Mouse (Mus musculus) lung, postnatal 25 days (tissue): ENCODE measurements at regions not wholly inside any gene's neighbourhood (a gene's known extent, or its start where the extent isn't known, plus 50 kb on each side); places are given as distances from the start of the nearest gene placed in this dataset.

Experiments
- DNase-seq: peaks from one replicate; pipeline ENCODE4 v3.0.0; 2022; ENCODE audit warnings: low spot score

DNA sequence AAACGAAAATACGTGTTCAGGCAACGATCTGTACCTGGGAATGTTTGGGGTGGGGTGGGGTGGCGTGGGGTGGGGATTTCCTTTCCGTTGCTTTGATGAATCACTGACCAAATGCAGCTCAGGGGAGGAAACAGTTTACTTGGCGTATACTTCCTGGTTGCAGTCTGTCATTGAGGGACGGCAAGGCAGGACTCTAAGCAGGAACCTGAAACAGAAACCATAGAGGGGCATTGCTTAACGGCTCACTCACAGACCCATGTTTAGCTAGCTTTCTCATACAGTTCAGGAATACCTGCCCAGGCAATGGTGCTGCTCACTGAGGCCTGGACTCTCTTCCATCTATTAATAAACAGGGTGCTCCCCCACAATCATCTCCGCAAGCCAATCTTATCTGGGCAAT is 55.1 kb upstream of the Smox start:
- no peak for DNase-seq

DNA sequence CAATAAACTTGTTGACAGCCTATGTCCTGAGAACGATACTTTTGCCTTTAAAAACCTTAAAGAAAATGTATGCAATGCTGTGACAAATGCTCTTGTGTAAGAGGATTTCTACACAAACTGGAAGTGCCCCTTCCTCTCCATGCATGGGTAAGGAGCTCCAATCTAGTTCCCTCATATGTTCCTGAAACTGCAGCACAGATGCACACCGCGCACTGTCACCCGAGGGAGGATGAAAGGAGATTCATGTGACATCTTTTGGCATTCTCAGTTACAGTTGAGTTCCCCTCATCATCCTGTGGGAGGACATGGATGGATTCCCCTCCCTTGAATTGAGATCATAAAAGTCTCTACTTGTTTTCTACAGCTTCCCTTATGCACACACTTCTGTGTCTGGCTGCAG is 60.8 kb upstream of the Smox start:
- no peak for DNase-seq

DNA sequence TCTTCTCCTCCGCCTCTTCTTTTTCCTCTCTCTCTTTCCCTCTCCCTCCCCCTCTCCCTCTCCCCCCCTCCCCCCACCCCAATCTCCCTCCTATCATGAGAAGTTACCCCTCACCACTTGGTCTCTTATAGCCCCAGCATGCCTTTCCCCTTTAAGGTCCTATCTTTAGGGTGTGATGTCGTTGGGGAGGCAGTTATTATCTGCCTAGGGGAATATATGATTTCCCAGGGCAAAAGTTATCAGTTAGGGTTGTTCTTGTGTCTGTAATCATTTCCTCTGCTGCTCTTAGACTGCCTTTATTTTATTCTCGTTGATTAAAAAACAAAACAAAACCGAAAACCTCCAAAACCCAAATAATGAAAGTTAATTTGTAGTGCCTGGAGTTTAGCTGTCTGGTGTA is 63.2 kb upstream of the Smox start:
- no peak for DNase-seq

DNA sequence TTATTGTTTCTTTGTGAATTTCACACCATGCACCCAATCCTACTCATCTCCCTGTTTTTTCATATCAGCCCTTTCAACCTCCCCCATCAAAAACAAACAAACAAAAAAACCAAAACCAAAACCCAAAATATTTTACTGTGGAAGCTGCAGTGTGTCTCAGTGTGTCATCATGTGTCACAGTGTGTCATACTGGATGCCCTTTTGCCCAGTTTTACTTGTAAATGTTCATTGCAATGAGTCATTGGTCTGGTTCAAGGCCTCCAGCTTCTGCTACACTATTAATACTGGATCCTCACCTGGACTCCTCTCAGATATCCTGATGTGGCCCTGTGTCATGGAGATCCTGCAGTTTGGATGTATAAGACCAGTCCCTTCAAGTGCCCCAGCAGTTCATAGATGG is 64.4 kb upstream of the Smox start:
- no peak for DNase-seq

DNA sequence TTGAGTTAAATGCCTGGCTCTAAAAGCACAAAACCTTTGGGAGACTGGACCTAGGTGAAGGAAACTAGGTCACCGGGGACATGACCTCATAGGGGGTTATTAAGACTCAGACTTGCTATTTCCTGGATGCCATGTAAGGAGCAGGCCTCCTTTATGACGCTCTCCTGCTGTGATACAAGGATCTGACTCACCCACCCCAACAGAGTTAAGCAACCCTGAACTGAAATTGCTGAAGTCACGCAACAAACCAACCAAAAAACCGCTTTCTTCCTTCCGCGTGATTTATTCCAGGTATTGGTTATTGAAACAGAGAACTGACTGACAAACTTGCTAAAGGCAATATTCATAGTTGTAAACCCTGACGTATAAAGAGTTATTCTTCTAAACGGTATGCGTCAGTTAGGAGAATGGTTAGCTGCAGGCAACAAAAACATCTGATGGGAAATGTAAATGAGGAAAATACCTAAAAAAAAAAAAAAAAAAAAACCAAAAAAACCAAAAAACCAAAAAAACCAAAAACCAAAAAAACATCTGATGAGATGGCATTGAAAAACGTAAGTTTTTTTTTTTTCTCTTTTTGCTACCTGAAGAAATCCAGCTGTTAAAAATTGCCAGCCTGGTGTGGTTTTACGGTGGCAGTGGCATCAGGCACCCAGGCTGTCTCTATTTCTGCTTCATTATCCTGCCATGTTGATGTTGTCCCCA is 67.5 kb upstream of the Smox start:
- DNase-seq: no peak

DNA sequence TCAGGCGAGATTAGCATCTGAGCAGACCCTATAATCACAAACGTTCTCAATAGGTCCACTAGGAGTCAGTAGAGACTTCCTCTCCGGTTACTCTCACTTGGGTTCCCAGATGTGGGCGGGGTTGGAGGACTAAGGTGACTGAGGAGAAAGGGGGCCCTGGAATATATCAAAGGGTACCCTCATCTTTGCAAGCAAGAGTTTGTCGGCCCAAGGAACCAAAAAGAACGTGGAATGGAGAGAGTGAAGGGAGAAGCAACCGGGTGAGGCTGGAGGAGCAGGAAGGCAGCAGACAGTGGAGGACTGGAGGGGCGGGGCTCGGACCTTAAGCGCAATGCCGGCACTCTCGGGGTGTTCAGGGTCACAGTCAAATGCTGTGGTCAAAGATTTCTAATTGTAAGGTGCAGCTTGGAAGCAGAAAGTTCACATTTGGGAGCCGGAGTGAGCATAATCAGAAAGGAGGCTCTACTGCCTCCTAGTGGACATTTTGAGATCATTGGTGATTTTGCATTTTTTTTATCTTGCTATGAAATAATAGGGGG is 68.3 kb upstream of the Smox start:
- peak; percentile 76 for DNase-seq

DNA sequence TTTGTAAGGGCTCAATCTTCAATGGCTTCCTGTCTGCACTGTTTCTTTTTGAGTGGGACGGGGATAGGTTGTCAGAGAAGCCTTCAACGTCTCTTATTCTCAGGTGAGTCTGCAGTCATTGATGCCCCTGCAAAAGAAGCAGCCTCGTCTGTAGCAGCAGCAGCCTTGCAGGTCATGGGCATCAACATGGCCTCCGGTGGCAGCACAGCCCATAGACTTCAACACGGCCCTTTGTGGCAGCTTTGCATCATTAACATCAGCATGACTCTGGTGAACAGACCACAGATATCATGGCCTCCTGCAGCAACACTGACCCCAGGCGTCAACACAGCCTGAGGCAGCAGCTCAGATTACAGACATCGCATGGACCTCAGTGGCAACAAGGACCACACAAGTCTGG is 65.4 kb upstream of the Rnf24 start:
- DNase-seq: no peak

DNA sequence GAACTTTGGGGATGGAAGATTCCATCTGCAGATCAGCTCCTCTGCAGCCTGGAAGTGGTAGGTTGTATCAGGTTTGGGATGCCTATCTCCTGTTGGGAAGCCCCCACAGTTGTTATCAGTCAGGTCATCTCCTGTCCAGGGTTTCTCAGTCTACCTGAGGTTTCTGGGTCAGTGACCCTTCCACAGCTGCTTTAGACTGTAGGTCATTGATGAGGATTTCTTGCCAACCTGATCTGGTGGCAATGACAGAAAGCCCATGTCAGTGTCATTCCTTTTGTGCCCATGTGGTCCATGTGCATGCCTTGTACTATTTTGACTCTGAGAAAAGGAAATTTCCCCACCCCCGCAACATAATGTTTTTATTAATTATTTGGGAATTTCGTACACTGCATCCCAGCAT is 64.8 kb upstream of the Rnf24 start:
- no peak for DNase-seq

DNA sequence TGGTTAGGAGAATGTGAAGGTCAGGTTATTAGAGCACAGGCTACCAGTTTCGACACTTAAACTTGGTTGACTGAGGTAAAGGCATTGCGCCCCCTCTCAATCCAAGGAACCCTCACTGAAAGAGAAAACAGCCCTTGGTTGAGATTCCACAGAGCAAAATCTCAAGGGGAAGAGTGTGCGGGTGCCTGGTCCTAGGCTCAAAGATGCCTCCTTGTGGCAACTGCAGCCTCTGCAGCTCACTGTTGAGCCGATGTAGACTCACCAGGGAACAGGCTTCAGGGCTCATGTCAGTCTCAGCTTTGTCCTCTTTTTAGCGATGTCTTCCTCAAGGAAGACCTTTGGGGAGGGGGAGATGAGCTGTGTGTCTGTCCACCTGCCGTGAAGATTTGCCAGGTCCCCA is 63.8 kb upstream of the Rnf24 start:
- DNase-seq: peak; percentile 42

DNA sequence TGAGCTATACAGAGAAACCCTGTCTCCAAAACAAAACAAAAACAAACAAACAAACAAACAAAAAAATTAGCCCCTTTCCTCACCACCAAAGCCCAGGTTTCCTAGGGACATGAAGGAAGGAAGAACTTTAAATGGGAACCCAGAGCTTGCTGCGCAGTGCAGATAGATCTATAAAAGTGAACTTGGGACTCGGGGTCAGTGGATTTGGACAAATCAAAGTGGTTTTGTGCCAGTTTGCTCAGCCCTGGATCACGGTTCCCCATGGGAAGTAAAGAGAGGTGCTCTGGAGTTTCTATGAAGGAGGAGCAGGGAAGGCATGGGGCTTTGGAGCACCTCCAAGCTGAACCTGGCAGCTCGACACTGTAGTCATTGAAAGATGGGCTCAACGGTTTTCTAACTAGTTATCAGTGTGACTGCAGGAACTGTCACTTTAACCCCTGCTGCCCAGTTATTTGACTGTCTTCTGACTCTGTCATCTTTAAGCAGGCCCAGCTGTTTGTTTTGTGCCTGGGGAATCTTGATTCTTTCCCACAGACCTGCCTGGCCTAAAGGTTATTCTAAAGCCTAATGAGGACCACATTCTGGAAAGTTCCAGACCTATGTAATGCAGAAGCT is 58.3 kb upstream of the Rnf24 start:
- DNase-seq: no peak

DNA sequence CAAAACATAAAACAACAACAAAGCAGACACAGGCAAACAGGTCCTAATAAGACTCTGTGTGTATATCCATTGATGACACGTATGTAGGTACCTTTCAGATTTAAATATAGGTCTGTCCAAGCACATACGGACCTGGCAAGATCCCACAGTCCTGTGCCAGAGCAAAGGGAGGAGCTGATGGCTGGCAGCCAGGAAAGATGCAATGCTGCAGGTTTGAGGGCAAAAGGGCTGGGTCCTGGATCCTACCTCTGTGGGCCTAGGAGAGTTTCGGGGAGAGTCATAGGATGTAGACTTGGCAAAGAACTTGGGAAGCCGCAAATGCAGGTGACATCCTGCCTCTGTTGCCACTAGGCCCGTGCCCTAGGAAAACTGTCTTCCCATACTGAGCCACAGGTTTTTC is 54.6 kb upstream of the Rnf24 start:
- no peak for DNase-seq

DNA sequence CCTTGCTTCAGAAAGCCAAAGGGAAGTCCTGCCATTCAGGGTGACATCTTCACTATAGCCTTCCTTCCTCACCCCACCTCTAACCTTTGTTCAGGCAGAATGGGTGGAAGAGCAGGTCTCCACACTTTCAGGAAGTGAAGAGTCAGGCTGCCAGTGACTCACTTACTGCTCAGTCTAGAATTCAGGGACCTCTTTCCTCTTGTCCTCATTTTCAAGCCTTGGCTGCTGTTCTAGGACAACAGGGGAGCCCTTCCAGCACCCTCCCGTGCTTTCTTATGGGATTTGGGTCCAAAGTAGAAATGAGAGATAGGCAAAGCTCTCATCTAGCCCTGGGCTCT is 51.5 kb upstream of the Rnf24 start:
- DNase-seq: no peak

DNA sequence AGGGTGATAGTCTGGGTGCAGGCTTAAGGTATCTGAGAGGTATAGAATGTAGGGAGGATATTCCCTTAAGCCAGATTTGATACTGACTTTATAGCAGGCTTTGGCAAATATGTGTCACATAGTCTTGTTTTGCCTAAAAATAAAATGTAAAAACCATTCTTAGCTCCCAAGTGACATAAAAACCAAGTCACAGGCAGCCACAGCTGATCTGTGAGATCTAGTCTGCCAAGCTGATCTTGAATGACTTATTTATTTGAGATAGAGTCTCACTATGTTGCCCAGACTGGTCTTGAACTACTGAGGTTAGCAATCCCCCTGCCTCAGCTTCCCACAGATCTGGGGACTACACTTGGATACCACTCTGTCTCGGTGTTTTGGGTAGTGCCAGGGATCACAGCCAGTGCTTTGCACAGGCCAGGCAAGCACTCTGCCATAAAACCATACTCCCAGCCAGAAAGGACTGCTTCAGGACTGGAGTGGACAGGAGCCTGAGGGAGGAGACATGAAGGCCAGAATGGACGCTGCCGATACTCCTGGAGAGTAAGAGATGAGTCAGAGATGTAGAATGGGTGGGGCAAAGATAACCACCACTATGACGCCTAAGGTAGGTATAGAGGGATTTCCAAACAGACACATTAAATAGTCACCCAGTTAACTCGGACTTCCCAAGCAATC is 51.0 kb upstream of the Rnf24 start:
- no peak for DNase-seq
